Mouse (Mus musculus) adrenal gland, adult 2 months (tissue): ENCODE measurements around the gene Scfd2. TPM values are rescaled to one million over a fixed set of nuclear protein-coding genes. Genes with fewer than 3 reads are reported as not detected.
A peak's percentile ranks its signal among the peaks of the same experiment; 100 is the strongest.

Source experiments
- DNase-seq: peaks from one replicate; pipeline ENCODE4 v3.0.0; 2021
- long read RNA-seq: library from polyadenylated mRNA; stranded (forward); transcript quantifications from one replicate; pipeline ENCODE4 v2.0.0, GENCODE M21; 2021
- polyA plus RNA-seq: library from polyadenylated mRNA; depleted of rRNA; stranded (reverse); fragments of >200 nt; gene quantifications from 2 replicates; pipeline ENCODE4 v1.2.3, GENCODE M21; 2012; rRNA removed
- total RNA-seq, 2 experiments: library from RNA; stranded (reverse); gene quantifications; 2 replicates each; pipeline ENCODE4 v1.2.3; 2021

The Scfd2 gene
- total RNA-seq: 10 to 100 TPM; 21.6 to 28.6 TPM
- 16.3 and 18.1 TPM in 2 replicates for polyA plus RNA-seq
- long read RNA-seq, transcript Scfd2-201 (9 exons, 3,672 nt): major isoform, 11 of 12 reads
- long read RNA-seq, partial matches to known transcripts: 0 of 12 reads
- long read RNA-seq, other reads (novel, unspliced or antisense): 1 of 12 reads

GRCm38 (mm10) chr5:74531630-74532280 lies at the start of gene Scfd2:
Gene Scfd2 (minus strand): TSS chr5:74531759.
- peak; percentile 98 for DNase-seq

DNA sequence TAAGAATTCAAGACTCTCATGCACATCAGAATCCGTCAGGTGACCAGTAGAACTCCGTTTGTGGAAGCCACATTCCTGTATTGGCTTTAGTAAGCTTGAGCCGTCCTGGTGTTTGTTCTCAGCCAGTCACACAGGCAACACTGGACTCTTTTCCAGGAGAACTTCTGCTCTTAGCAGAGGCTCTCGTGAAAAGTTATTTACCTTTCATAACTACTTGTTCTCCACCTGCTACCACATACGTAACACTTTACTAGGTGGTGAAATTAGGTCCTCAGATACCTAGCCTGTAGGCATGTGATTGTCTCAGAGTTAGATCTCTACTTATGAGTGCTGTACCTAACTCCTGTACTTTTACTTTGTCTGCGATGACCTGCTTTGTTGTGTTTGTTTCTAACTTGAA lies 40.2 kb upstream of the Scfd2 start:
- no peak for DNase-seq

DNA sequence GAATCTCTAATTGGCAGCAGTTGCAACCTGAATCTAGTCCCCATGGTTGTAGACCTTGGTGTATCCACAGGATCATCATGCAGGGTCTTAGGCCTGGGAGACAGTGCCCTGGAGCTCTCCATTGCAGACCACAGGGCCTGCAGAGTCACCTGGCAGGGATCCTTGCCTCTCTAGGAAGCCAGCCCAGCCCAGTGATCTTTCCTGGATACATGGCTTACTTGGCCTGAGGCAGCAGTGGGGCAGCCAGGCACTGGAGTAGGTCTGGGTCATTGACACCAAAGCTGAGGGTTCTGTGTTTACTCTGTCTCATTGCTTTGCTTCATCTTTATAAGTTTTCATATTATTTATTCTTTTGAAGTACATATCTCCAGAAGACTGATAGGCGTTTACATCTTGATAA lies 29.6 kb upstream of the Scfd2 start:
- DNase-seq: peak; percentile 14

DNA sequence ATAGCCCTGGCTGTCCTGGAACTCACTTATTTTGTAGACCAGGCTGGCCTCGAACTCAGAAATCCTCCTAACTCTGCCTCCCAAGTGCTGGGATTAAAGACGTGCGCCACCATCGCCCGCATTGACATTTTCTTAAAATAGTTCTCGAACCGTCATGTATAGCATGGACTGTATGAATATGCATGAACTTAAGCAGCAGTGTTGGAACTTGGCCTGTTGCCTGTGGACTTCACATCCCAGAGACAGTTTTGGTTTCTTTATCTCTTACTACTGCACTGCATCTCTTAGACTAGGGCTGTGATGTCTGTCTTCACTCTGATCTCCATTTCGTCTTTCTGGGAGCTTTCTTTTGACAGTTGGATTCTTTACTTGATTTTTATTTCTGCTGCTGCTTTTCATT lies 18.0 kb upstream of the Scfd2 start:
- DNase-seq: no peak

DNA sequence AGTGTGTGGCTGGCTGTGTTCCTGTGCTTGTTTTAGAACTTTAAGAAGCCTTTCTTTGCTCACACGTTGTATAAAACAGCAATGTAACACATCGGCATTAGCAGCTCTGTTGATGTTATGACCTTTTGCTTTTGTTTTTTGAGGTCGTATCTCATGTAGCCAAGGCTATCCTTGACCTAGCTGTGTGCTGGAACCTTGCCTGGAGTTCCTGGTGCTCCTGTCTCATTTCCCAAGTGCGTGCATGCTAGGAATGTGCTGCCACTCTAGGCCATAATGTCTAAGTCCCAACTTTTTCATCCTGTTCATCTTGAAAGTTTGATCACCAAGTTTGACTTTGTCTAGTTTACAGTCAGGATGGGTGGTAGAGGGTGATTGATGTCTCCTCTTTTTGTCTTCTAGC lies 14.0 kb upstream of the Scfd2 start:
- peak; percentile 41 for DNase-seq

DNA sequence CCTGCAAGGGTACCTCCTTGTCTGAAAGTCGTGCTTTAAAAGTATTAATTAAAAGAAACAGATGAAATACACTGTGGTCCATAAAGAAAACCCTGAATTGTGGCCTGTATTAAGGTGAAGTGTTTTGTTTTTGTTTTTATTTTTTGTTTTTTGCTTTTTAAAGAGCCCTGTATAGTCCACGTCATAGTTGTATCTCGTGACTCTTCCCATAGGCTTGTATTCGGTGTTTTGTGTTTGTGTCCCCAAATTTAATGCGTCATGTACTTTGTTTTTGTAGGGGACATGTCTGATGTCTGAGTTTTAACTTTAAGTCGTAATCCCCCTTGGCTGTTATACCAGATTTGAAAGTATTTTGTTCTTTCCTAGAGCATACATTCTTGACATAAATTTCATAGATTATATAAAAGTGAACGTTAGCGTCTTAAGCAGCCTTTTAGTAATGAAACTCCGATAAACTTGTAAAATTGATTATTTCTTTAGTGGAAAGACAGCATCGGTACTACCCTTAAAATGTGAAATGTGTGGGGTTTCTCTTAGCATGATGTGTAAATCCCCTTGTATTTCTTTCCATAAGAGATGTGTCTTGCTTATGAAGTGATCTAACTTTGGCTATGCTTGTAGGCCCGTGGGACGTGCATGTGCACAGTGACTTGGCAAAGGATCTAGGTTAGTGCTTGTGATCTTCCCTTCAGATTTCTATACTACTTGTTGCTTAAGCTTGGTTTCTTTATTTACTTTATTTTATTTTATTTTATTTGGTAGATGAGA lies 4.8 kb upstream of the Scfd2 start:
- no peak for DNase-seq

GRCm38 (mm10) chr5:74535240-74536021 lies 3.9 kb upstream of the Scfd2 start, which contains the start of gene Fip1l1:
Gene Fip1l1 (plus strand): TSS chr5:74535449.
- DNase-seq: peak; percentile 94

GRCm38 (mm10) chr5:74530785-74531184 lies 774 bp downstream of the Scfd2 start:
- no peak for DNase-seq

- DNase-seq: no peak
These were observed 4.5 kb downstream of the Scfd2 start for GRCm38 (mm10) chr5:74527025-74527424.

DNA sequence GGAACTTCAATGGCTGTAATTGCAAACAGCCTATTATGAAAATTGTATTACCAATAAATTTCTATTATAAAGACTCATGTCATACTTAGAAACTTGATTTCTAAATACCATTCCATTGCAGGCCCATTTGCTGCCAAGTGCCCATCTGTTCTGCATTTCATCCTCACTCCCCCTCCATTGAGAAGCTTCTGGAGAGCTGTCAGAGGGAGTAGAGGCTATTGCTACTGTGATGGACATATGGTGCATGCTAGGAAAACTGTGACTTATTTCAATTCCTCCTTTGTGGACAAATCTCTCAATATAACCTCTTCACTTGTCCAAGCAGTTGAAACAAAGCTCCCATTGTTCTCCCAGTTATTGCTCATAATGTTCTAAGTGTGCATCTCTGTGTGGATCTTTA lies 19.9 kb downstream of the Scfd2 start:
- DNase-seq: no peak

DNA sequence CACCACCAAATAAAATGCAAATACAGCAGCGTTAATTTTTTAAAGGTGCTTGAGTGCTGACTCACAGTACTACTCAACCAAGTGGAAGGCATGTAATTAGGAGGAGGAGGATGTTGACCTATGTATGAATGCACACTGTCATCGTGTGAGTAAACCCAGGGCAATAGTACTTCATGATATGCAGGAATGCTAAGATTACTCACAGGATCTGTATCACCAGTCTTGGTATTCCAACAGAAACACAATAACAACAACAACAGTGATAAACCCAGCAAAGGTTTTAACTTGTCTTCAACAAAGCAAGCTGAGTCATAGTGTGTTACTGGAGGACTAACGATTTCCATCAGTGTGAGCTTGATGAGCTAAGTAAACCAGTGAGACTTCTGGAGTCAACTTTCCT lies 38.9 kb downstream of the Scfd2 start:
- DNase-seq: no peak

DNA sequence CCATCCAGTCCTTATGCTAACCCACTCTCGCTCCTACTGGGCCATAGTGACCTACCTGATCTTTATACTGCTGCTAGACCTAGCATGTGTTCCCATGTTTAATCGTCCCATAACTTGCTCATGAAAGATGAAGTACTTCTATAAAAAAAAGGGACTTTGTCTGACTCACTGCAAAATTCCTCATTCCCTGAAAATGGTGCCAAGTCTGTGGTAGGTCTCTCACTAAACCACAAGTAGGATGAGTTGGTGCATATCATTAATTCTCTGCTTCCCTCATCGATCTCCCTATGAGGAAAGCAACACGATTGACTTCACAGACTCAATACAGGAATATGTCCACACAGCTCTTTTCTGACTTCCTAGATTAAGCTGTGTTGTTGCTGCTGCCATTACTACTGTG lies 46.9 kb downstream of the Scfd2 start:
- no peak for DNase-seq

DNA sequence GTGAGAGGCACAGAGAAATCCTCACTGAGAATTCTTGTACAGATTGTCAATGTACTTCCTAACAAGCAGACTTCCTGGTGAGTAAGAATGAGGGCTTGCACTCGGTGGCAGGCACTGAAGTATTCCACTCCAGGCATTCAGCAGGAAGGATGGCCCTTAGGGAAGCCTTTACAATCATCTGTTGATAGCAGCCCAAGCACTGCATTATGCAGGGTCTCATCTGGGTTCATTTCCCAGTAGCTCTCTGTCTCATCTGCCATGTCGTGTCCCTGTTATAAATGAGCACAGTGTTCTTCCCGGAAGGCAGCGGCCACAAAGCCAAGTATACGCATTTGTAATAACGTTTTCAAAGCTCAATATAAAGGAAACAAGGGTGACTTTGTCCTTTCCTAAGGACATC lies 48.9 kb downstream of the Scfd2 start:
- DNase-seq: no peak

- no peak for DNase-seq
These were observed 49.5 kb downstream of the Scfd2 start for GRCm38 (mm10) chr5:74482034-74482433.

DNA sequence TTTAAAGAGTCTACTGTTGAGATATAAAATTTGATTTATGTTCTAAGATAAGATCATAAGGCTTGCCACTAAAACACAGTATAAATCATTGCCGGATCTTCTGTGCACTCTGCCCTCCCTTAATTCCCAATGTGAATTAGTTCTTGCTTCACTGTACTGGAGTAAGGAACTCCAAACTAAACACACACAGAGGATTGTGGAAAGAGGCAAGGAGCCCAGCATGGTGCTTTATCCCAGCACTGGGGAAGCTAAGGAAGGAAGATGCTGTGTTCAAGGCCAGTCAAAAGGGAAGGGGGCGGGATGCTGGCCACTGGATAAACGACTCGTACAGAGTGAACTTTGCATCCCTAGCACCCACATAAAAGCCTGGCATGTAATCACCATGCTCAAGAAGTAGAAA lies 51.1 kb downstream of the Scfd2 start:
- no peak for DNase-seq

- peak; percentile 41 for DNase-seq
These were observed 51.6 kb downstream of the Scfd2 start for GRCm38 (mm10) chr5:74479947-74480346.

- no peak for DNase-seq
These were observed 52.4 kb downstream of the Scfd2 start for GRCm38 (mm10) chr5:74479157-74479556.

GRCm38 (mm10) chr5:74476551-74476950 lies 55.0 kb downstream of the Scfd2 start:
- DNase-seq: no peak

DNA sequence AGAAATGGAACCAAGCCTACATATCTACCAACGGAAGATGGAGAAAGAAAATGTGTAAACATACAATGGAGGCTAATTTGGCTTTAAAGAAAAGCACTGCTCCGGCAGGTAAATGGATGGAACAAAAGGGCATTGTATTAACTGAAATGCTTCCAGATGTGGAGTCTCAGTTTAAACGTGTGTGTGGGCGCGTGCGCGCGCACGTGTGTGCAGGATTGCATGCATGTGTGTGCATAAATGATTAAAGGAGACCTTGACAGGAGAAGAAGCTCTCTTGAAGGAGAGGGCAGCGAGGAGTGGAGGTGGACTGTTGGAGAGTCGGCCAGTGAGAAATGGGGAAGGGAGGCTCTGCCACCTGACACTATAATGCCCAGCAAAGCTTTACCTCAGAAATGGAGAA lies 58.4 kb downstream of the Scfd2 start:
- no peak for DNase-seq

- peak; percentile 29 for DNase-seq
These were observed 60.7 kb downstream of the Scfd2 start for GRCm38 (mm10) chr5:74470819-74471218.

DNA sequence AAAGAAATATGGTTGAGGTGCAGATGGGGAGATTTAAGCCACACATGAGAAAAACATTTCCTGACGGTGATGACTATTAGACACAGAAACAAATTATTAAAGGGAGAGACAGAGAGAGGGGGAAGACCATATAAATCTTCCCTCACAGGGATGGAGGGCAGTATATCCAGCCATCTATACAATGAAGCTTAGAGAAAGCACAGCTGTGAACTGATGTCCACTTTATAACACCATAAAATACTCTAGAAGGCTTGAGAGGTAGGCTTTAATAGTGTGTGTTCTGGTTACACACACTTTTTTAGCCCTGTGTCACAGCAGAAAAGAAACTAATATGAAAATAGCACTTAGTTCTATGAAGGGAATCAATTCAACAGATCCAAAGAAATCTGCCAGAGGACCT lies 61.9 kb downstream of the Scfd2 start:
- no peak for DNase-seq

GRCm38 (mm10) chr5:74467753-74468152 lies 63.8 kb downstream of the Scfd2 start:
- DNase-seq: no peak

GRCm38 (mm10) chr5:74456759-74457158 lies 74.8 kb downstream of the Scfd2 start:
- DNase-seq: no peak
